Mouse (Mus musculus) neural tube, embryonic 13.5 days (tissue): ENCODE results near the gene Slc1a3. TPM values are rescaled to one million over a fixed set of nuclear protein-coding genes. Genes with fewer than 3 reads are reported as not detected.

Experiments used
- ATAC-seq: fragments of 200-750 bp; cut with Nextera tagmentation; 2 replicates; pipeline ENCODE4 v1.8.0; 2017; ENCODE audit warnings: low read depth, mild to moderate bottlenecking, moderate TSS enrichment, moderate library complexity
- H3K27ac ChIP-seq: fragments of 300-500 bp; sonication (generic); replicated peaks from 2 replicates; pipeline ENCODE4 v1.5.1; 2015; ENCODE audit warnings: moderate library complexity, mild to moderate bottlenecking, inconsistent platforms
- H3K27me3 ChIP-seq: fragments of 300-500 bp; sonication (generic); 2 replicates; pipeline ENCODE4 v1.6.1; 2015; ENCODE audit warnings: mild to moderate bottlenecking, inconsistent platforms
- H3K36me3 ChIP-seq: fragments of 300-500 bp; sonication (generic); 2 replicates; pipeline ENCODE4 v1.6.1; 2015; ENCODE audit warnings: mild to moderate bottlenecking, inconsistent platforms
- H3K4me1 ChIP-seq: fragments of 300-500 bp; sonication (generic); replicated peaks from 2 replicates; pipeline ENCODE4 v1.6.1; 2015; ENCODE audit warnings: inconsistent platforms
- H3K4me2 ChIP-seq: fragments of 300-500 bp; sonication (generic); 2 replicates; pipeline ENCODE4 v1.6.1; 2015; ENCODE audit warnings: inconsistent platforms, mild to moderate bottlenecking, moderate library complexity
- H3K4me3 ChIP-seq: fragments of 300-500 bp; sonication (generic); 2 replicates; pipeline ENCODE4 v1.5.1; 2015; ENCODE audit warnings: mild to moderate bottlenecking, inconsistent platforms
- H3K9ac ChIP-seq: fragments of 300-500 bp; sonication (generic); 2 replicates; pipeline ENCODE4 v1.6.1; 2015; ENCODE audit warnings: moderate library complexity, mild to moderate bottlenecking, inconsistent platforms
- H3K9me3 ChIP-seq: fragments of 300-500 bp; sonication (generic); 2 replicates; pipeline ENCODE4 v1.6.1; 2016; ENCODE audit warnings: inconsistent platforms
- WGBS: fragments of 180-500 bp; shearing (Covaris S2); methylation state at CpG from one replicate; pipeline ENCODE4 v1.1.7; 2015; 5-methylcytosine and 5-hydroxymethylcytosine counted together
- polyA plus RNA-seq: library from polyadenylated mRNA; unstranded; fragments of >200 nt; fragmentation: Nextera tagmentation; extraction: Ambion mirVana; gene quantifications from 2 replicates; pipeline ENCODE4 v1.2.1, GENCODE M21; 2015

Slc1a3 gene
- polyA plus RNA-seq, 1 experiment from 2014 or later: 156 TPM

DNA sequence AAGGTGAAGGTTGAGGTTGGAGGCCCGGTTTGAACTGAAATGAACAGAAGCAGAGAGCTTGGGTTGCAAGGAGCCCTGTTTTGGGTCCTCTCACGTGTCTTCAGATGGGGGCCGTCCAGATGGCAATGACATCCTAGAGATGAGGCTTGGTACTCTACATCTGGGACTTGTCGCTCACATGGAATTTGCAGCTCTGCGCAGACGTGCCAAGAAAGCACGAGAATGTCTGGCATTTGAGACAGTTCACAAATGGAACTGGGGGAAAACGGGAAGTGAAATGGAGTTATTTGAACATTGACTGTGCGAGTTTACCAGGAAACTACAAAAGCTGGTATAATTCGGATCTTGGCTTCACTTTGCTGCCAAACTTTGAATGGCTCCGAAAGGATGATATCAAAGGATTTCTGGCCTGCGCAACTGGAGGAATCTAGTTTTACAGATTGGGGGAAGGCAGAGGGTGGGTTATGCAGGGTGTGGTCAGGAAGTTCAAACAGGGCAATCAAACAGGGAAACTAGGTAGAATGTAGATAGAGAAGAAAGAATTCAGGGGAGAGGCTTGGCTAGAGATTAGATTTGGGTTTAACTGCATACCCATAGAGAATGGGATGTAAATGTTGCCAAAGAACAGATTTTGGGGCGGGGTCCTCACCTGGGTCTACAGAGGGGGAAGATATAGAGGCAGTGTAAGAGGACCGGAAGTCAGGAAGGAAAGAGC lies 12.0 kb upstream of the Slc1a3 start:
- H3K27me3 ChIP-seq: no peaks in the 10 kb centered on the region
- no peaks in the 10 kb centered on the region for H3K4me1 ChIP-seq
- H3K9me3 ChIP-seq: no peaks in the 10 kb centered on the region
- no peak overlapping the region for H3K4me2 ChIP-seq
- H3K4me3 ChIP-seq: no peak overlapping the region
- no peak overlapping the region for H3K9ac ChIP-seq
- H3K27ac ChIP-seq: no peak overlapping the region
- no peak for ATAC-seq
- 92% methylated on average over 14 of the region's 14 CpGs for WGBS
- no peaks in the 10 kb centered on the region for H3K36me3 ChIP-seq

- no peak for ATAC-seq
Observed at GRCm38 (mm10) chr15:8721746-8722145, 11.2 kb upstream of the Slc1a3 start.

DNA sequence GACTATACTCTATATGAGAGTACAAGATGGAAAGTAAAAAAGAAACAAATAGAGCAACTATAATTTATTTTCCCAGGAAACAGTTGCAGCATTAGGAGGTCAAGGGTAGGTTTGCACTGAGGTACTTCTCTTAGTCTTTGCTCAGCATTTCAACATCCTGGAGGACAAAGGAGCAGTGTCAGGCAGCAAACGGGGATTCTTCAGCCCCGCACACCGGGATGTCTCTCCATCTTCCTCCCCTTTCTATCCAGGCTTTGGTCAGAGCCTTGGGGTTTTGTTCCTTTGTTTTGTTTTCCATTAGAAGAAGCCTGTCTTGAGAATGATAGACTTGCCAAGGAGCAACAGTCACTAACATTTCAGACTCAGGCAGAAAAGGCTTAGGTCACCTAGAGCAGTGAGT lies 10.4 kb upstream of the Slc1a3 start:
- Histone ChIP-seq H3K4me1 (peaks cover 8% of the 10 kb centered on the region), H3K27ac (no peak overlapping the region), H3K9ac (no peak overlapping the region), H3K9me3 (no peaks in the 10 kb centered on the region), H3K4me2 (no peak overlapping the region), H3K36me3 (no peaks in the 10 kb centered on the region), H3K4me3 (no peak overlapping the region), H3K27me3 (no peaks in the 10 kb centered on the region)
- ATAC-seq: no peak
- WGBS: 17% methylated on average over 3 of the region's 3 CpGs

More at GRCm38 (mm10) chr15:8721746-8722145, 11.2 kb upstream of the Slc1a3 start:
- H3K4me3 ChIP-seq: no peak overlapping the region
- no peaks in the 10 kb centered on the region for H3K36me3 ChIP-seq
- H3K27me3 ChIP-seq: no peaks in the 10 kb centered on the region
- H3K9ac ChIP-seq: no peak overlapping the region
- no peak overlapping the region for H3K4me2 ChIP-seq
- no peaks in the 10 kb centered on the region for H3K9me3 ChIP-seq
- 99% methylated on average over 3 of the region's 3 CpGs for WGBS
- H3K27ac ChIP-seq: no peak overlapping the region
- H3K4me1 ChIP-seq: peaks cover 7% of the 10 kb centered on the region

DNA sequence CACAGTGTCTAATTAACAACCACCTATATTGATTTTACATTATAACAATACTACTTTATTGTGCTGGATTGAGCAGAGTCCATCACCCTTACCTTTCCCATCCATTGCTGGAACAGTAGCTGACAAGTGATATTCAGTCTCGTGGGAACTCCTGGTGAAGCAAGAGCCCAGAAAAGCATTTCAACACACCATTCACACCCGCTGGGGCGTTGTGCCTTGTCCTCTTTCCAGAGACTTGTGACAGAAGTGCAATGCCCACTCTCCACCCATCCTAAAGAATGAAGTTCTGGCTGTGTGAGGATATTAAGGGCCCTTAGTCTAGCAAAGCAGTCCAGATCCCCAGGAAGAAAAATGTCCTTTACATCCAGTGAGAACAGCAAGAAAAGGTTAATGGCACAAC lies 7.9 kb upstream of the Slc1a3 start:
- no peaks in the 10 kb centered on the region for H3K36me3 ChIP-seq
- H3K9me3 ChIP-seq: no peaks in the 10 kb centered on the region
- 86% methylated on average over 3 of the region's 3 CpGs for WGBS
- H3K4me1 ChIP-seq: peaks cover 8% of the 10 kb centered on the region
- H3K9ac ChIP-seq: no peak overlapping the region
- no peak overlapping the region for H3K4me3 ChIP-seq
- no peak overlapping the region for H3K27ac ChIP-seq
- H3K4me2 ChIP-seq: no peak overlapping the region
- ATAC-seq: no peak
- H3K27me3 ChIP-seq: no peaks in the 10 kb centered on the region

GRCm38 (mm10) chr15:8717021-8717571 lies 6.5 kb upstream of the Slc1a3 start:
- H3K27ac ChIP-seq: peak overlapping the region; percentile 71
- no peaks in the 10 kb centered on the region for H3K9me3 ChIP-seq
- H3K4me2 ChIP-seq: peak overlapping the region; percentile 45
- no peak overlapping the region for H3K4me3 ChIP-seq
- H3K36me3 ChIP-seq: no peaks in the 10 kb centered on the region
- 17% methylated on average over 6 of the region's 6 CpGs for WGBS
- peaks cover 8% of the 10 kb centered on the region for H3K4me1 ChIP-seq
- H3K9ac ChIP-seq: no peak overlapping the region
- peaks cover under 1% of the 10 kb centered on the region; the same call in 1 of the 2 replicates for H3K27me3 ChIP-seq
- peak; percentile 80; the same call in 1 of the 2 replicates for ATAC-seq

DNA sequence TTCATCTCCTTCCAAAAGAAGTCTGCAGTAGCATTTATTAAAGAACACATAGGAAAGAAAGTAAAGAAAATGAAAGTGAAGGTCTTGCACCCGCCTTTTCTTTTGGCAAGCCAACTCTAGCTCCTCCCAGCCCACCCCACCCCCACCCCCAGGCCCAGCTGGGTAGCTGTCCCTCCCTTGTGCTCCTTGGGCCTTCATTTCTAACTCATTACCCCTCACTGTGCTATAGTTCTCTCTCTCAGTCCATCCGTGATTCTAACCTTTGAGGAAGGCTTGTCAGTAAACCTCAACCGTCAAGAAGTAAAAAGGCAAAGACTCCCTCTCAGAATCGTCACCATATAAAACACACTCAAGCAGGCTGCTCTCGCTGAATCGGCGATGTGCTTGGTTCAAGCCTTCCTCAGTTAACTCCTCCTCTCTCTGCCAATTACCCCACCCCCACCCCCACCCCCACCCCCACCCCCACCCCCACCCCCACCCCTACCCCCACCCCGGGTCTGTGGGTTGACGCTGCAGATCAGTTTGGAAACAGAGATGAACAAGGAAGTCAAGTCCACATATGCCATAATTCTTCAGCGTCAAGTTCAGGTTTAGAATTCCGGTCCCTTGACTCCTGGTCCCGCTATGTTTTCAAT lies 5.9 kb upstream of the Slc1a3 start:
- H3K27ac ChIP-seq: peak overlapping the region; percentile 71
- no peaks in the 10 kb centered on the region for H3K9me3 ChIP-seq
- ATAC-seq: peak; percentile 62
- no peak overlapping the region for H3K4me3 ChIP-seq
- H3K36me3 ChIP-seq: no peaks in the 10 kb centered on the region
- H3K4me1 ChIP-seq: peaks cover 8% of the 10 kb centered on the region
- H3K9ac ChIP-seq: no peak overlapping the region
- H3K27me3 ChIP-seq: peaks cover 7% of the 10 kb centered on the region
- H3K4me2 ChIP-seq: peak overlapping the region; percentile 45
- 4% methylated on average over 12 of the region's 12 CpGs for WGBS

DNA sequence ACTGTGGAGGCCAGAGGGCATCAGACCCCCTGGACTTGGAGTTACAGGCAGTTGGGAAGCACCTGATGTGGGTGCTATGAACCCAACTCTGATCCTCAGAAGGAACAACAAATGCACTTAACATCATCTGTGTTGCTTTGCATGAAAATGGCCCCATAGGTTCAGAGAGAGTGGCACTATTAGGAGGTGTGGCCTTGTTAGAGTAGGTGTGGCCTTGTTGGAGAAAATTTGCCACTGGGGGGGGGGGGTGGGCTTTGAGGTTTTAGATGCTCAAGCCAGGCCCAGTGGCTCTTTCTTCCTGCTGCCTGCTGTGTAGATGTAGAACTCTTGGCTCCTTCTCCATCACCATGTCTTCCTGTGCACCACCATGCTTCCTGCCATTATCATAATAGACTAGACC lies 5.1 kb upstream of the Slc1a3 start:
- peaks cover 11% of the 10 kb centered on the region for H3K4me1 ChIP-seq
- no peak overlapping the region for H3K9ac ChIP-seq
- H3K27ac ChIP-seq: peak overlapping the region; percentile 71; the same call in 1 of the 2 replicates
- H3K27me3 ChIP-seq: peaks cover 14% of the 10 kb centered on the region
- H3K36me3 ChIP-seq: no peaks in the 10 kb centered on the region
- ATAC-seq: no peak
- no peaks in the 10 kb centered on the region for H3K9me3 ChIP-seq
- no peak overlapping the region for H3K4me2 ChIP-seq
- H3K4me3 ChIP-seq: no peak overlapping the region

- no peak overlapping the region for H3K27ac ChIP-seq
- WGBS: 64% methylated on average over 2 of the region's 2 CpGs
- no peak overlapping the region for H3K9ac ChIP-seq
- H3K4me1 ChIP-seq: peaks cover 28% of the 10 kb centered on the region
- no peaks in the 10 kb centered on the region for H3K36me3 ChIP-seq
- no peak overlapping the region for H3K4me3 ChIP-seq
- H3K9me3 ChIP-seq: no peaks in the 10 kb centered on the region
- H3K27me3 ChIP-seq: peaks cover 22% of the 10 kb centered on the region
- H3K4me2 ChIP-seq: no peak overlapping the region
- no peak for ATAC-seq
Observed at GRCm38 (mm10) chr15:8712433-8712984, 1.9 kb upstream of the Slc1a3 start.

GRCm38 (mm10) chr15:8711630-8712310 lies 1.2 kb upstream of the Slc1a3 start:
- Histone ChIP-seq H3K4me1 (peaks cover 21% of the 10 kb centered on the region), H3K36me3 (no peaks in the 10 kb centered on the region), H3K9ac (no peak overlapping the region), H3K9me3 (no peaks in the 10 kb centered on the region), H3K27ac (no peak overlapping the region), H3K4me3 (no peak overlapping the region), H3K27me3 (peaks cover 22% of the 10 kb centered on the region), H3K4me2 (no peak overlapping the region)
- 69% methylated on average over 9 of the region's 9 CpGs for WGBS
- ATAC-seq: no peak

GRCm38 (mm10) chr15:8709578-8709977 lies 986 bp downstream of the Slc1a3 start:
- peak overlapping the region; percentile 72 for H3K9ac ChIP-seq
- peak overlapping the region; percentile 55 for H3K4me3 ChIP-seq
- under 1% methylated on average over 11 of the region's 11 CpGs for WGBS
- H3K4me1 ChIP-seq: peaks cover 20% of the 10 kb centered on the region
- ATAC-seq: peak; percentile 55; the same call in 1 of the 2 replicates
- H3K27me3 ChIP-seq: peaks cover 22% of the 10 kb centered on the region
- H3K36me3 ChIP-seq: no peaks in the 10 kb centered on the region
- H3K9me3 ChIP-seq: no peaks in the 10 kb centered on the region
- peak overlapping the region; percentile 78 for H3K4me2 ChIP-seq
- 0 out of 2 replicates have a peak overlapping the region, but pooled peaks have one; percentile 23 for H3K27ac ChIP-seq

- Histone ChIP-seq H3K27me3 (peaks cover 17% of the 10 kb centered on the region; the same call in 1 of the 2 replicates), H3K4me2 (peak overlapping the region; percentile 33), H3K36me3 (no peaks in the 10 kb centered on the region), H3K4me1 (peaks cover 29% of the 10 kb centered on the region), H3K27ac (peak overlapping the region; percentile 61), H3K9ac (no peak overlapping the region), H3K9me3 (no peaks in the 10 kb centered on the region), H3K4me3 (0 out of 2 replicates have a peak overlapping the region, but pooled peaks have one; percentile 9)
- WGBS: 82% methylated on average over 5 of the region's 5 CpGs
- no peak for ATAC-seq
Observed at GRCm38 (mm10) chr15:8706613-8707012, 4.0 kb downstream of the Slc1a3 start.
